Mouse (Mus musculus): ENCODE results near the gene Zfp831. TPM values are rescaled to one million over a fixed set of nuclear protein-coding genes. Genes with fewer than 3 reads are reported as not detected.
A peak's percentile ranks its signal among the peaks of the same experiment; 100 is the strongest.

Zfp831 gene
- under 1 TPM; 0.20 to 0.28 TPM for total RNA-seq (2021)
- long read RNA-seq, experiment 1: 0 reads
- long read RNA-seq, experiment 2: 0 reads

DNA sequence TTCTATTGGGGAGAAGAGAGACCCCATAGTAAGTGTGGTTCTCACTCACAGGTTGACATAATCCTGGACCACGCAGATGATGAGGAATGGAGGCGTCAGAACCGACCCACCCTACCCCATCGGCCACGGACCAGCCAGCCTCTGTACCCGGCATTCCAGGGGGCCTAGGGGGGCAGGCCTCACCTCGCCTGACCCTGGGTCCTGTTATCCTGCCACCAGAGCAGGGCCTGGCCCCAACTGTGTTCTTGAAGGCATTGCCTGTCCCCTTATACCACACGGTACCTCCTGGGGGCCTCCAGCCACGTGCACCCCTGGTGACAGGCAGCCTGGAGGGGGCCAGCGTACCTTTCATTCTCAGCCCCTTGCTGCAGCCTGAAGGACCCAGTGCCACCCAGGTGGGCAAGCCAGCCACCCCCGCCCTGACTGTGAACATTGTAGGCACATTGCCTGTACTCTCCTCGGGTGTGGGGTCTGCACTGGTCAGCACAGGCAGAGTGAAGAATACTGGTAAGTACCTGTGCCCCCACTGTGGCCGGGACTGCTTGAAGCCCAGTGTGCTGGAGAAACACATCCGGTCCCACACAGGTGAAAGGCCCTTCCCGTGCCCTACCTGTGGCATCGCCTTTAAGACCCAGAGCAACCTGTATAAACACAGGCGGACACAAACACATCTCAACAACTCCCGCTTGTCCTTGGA is at the start of gene Zfp831:
Zfp831 (plus strand) TSS at position 87 of the 697 bp plus-strand sequence.
- no peak for DNase-seq (ENCODE audit: low spot score in 2 of 2)

GRCm38 (mm10) chr2:174594965-174595364 is 48.4 kb upstream of the Zfp831 start:
- DNase-seq (ENCODE audit: low spot score in 2 of 2): no peak

DNA sequence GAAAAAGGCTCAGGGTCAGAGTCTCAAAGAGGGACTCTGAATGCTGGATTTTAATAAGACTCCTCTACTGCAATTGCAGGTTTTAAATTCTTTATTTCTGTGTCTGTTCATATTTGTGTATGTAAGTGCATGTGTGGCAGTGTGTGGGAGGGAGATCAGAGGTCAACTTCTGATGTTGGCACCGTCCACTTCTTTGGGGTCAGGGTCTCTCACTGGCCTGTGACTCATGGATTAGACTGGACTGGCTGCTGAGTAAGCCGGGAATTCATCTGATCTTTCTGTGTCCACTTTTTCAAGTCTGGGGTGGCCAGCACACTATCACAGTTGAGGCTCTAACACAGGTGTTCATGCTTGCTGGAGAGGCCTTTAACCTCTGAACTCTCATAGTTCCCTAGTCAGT is 47.7 kb upstream of the Zfp831 start:
- no peak for DNase-seq (ENCODE audit: low spot score in 2 of 2)

GRCm38 (mm10) chr2:174596457-174596856 is 46.9 kb upstream of the Zfp831 start:
- no peak for DNase-seq (ENCODE audit: low spot score in 2 of 2)

DNA sequence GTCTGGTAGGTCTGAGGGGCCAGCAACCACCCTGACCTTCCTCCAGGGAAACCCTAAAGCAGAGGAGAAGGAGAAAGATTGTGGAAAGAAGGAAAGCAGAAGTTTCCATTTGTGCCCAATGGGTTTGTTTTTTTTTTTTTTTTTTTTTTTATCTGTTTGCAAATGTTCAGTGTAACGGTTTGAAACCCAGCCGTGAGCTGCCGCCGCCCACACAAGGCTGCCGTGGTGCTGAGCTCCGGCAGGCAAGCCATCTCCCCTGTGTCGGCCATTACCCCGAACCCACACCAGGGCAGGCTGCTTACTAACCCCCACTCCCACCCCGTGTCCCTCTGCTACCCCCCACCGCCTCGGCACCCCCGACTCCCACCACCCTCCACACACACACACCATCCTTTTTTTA is 44.9 kb upstream of the Zfp831 start:
- DNase-seq (ENCODE audit: low spot score in 2 of 2): no peak

DNA sequence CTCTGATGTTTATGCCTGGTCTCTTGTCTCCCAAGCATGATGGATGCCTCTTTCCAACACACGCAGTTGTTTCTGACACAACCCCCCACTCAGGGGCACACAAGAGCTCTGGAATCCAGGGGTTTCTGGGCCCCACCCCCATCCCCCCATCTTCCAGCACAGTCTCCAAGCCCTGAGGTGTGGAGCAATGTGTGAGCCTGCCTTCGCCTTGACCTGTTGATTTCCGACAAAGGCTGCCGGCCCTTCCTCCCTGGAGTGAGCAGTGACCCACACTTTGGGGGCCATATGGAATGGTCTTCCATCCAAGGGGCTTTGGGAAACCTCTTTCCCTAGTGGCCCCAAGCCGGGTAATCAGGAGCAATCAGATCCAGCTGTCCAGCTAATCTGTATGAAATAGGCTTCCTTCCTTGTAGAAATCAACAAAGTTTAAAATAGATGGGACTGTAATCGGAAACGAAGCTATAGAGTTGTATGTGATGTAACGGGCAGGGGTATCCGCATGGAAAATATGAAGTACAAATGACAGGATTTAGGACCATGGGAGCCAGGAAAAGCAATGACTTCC is 44.2 kb upstream of the Zfp831 start:
- DNase-seq (ENCODE audit: low spot score in 2 of 2): no peak

GRCm38 (mm10) chr2:174599853-174600271 is 43.5 kb upstream of the Zfp831 start:
- peak; percentile 24 to 50 for DNase-seq (ENCODE audit: low spot score in 2 of 2)

GRCm38 (mm10) chr2:174601938-174602685 is 41.2 kb upstream of the Zfp831 start:
- no peak for DNase-seq (ENCODE audit: low spot score in 2 of 2)

GRCm38 (mm10) chr2:174603321-174603720 is 40.0 kb upstream of the Zfp831 start:
- no peak for DNase-seq (ENCODE audit: low spot score in 2 of 2)

GRCm38 (mm10) chr2:174605020-174605419 is 38.3 kb upstream of the Zfp831 start:
- no peak for DNase-seq (ENCODE audit: low spot score in 2 of 2)

GRCm38 (mm10) chr2:174605442-174606087 is 37.8 kb upstream of the Zfp831 start:
- DNase-seq (ENCODE audit: low spot score in 2 of 2): no peak

- DNase-seq (ENCODE audit: low spot score in 2 of 2): no peak
These were observed 37.0 kb upstream of the Zfp831 start for GRCm38 (mm10) chr2:174606376-174606775.

DNA sequence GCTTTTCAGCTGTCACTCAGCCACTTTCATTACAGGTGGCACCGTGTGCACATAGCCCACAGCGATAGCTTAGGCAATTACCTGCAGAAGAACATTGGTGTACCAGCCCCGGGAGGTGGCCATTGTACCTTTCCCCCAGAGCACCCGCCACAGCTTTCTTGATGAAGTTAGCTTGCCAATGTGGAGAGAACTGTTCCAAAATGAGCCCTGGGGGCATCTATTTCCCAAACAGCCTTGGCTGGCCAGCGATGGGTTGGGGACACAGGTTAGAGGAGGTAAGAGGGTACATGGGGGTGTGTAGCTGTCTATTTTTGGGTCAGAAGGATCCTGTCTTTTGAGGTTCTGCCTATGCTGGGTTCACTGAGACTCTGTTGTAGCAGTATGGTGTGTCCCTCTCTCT is 33.4 kb upstream of the Zfp831 start:
- DNase-seq (ENCODE audit: low spot score in 2 of 2): no peak

DNA sequence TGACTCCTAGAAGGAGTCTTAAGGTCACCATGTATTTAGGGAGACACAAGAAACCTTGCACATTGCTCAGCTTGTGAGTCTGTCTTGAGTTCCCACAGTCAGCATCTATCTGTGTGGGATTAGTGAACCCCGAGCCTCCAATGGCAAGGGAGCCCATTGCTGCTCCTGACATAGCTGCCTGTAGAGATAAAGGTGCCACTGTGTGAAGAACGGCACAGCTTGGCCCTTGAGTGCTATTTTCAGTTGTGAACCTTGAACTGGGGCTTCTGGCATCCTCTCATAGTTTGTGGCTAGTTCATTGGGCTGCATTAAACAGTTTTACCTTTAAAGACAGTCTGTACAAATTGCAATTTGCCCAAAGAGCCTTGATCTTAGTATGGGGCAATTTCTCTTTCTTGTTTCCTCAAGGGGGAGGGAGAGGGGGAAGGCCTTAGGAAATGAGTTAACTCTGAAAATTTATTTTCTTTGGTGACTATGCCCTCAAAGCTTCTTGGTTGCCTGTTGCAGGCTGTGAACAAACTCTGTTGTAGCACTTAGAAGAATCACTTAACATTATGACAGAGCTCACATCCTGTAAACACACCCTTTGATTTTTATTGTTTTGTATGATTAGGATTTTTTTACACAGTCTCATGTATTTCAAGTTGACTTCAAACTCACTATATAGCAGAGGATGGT is 30.8 kb upstream of the Zfp831 start:
- no peak for DNase-seq (ENCODE audit: low spot score in 2 of 2)

DNA sequence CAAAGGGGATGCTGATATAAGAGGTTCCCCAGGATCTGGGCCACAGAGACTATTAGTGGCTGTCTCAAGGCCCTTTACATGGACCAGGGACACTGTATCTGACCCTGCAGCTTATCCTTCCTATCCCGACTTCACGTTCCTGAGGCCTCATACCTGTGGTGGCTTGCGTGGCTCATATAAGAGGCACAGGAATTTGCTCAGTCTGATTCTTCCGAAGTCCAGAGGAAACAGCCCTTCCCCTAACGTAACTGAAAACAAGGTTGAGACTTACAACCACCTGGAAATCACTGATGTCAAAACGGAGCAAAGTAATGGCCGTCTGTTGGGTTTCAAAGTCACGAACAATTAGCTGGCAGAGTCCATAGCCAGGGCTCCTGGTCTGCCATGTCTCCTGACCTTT is 30.1 kb upstream of the Zfp831 start:
- DNase-seq (ENCODE audit: low spot score in 2 of 2): no peak

- DNase-seq (ENCODE audit: low spot score in 2 of 2): no peak
These were observed 29.4 kb upstream of the Zfp831 start for GRCm38 (mm10) chr2:174613921-174614441.

DNA sequence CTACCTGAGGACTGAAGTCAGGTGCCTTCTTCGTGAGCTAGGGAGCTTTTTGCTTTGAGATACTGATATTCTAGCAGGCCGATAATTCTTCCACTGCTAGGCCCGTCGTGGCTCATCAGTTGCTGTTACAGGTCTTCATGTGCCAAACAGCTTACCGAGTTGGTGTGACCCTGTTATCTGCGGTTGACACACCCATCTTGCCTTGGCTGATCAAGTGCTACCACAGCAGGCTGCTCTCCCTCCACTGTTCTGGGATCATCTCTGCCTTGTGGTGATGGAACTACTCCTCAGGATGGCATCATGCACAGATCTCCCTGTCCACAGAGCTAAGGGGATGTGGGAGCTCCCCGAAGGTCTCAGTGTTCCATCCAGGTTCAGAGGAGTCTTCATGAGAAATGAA is 21.5 kb upstream of the Zfp831 start:
- no peak for DNase-seq (ENCODE audit: low spot score in 2 of 2)

DNA sequence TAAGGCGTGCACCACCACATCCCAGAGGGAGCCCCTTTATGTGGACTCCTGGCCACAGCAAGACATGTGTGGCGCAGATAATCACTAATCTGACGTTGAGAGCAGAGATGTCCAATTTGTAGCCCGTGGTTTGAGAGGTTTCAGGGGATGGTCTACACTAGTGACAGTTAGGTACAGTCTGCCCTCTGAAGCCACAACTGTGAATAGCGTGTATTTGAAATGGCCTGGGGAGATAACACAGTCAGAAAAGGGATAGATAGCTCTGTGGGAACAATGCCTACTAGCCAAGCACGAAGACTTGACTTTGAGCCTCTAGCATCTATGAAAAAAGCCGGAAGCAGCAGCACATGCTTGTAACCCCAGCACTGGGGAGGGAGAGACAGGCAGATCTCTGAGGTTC is 18.9 kb upstream of the Zfp831 start:
- no peak for DNase-seq (ENCODE audit: low spot score in 2 of 2)

GRCm38 (mm10) chr2:174627021-174627420 is 16.3 kb upstream of the Zfp831 start:
- no peak for DNase-seq (ENCODE audit: low spot score in 2 of 2)

DNA sequence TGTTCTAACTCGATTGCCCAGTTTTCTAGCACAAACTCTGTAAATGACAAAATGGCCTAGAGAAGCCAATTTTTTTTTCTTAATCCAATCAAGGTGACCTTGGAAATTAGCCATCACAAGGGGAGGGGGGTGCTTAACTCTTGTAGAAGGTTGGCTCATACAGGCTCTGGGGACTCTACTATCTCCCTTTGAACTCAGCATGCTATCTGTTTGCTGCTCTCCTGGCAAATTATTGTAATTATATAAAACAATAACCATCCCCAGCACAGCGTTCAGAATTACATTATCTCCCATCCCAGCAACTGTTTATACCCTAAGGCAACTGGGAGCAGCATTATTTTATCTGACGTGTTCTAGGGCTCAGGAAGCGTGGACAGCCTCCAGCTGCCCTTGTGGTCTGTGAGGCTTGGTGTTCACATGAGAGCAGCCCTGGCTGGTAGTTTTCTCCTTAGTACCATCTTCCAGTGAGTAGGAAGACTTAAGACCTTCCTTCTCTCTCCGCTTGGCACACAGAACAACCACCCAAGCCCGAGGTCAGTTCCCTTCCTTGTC is 14.0 kb upstream of the Zfp831 start:
- DNase-seq (ENCODE audit: low spot score in 2 of 2): no peak

DNA sequence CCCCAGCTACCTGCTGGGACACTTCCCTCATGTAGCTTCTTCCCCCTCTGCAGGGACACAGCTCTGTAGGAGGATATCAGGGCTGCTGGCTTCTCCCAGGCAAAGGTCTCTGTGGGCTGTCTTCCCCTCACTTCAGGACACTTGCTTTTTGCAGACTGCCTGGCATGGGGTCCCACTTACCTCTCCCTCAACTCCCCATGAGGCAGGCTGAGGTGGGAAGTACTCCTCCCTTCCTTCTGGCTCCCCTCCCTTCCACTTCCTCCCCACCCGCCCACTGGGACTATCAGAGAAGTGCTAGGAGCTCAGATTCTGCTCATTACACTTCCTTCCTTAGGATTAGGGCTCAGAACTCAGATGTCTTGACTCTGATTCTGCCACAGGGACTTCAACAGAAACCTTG is 6.6 kb upstream of the Zfp831 start:
- DNase-seq (ENCODE audit: low spot score in 2 of 2): no peak

Measured in adrenal gland, postnatal 4 days (tissue).